Mouse (Mus musculus): ENCODE results near the gene Abl2. TPM values are rescaled to one million over a fixed set of nuclear protein-coding genes. Genes with fewer than 3 reads are reported as not detected.
"Not testable (repeated sequence)": the region's sequence is repeated elsewhere in the genome, so short reads cannot be mapped to it uniquely, and the experiment has no call there.

Gene Abl2
- polyA plus RNA-seq (2015; fragmentation: Nextera tagmentation; extraction: Ambion mirVana): 6.7 and 7.0 TPM in 2 replicates

- H3K4me2 ChIP-seq (replicated peaks): peak within 1 kb of the TSS; percentile 57
- H3K36me3 ChIP-seq: no peaks in the 10 kb centered on the region
- peak within 1 kb of the TSS; percentile 98 for H3K27ac ChIP-seq
- 10% methylated on average over 52 of the region's 60 CpGs for WGBS
- peak within 1 kb of the TSS; percentile 96 for H3K9ac ChIP-seq (replicated peaks)
- H3K4me1 ChIP-seq (replicated peaks): peaks cover 23% of the 10 kb centered on the region
- H3K27me3 ChIP-seq: peaks cover 8% of the 10 kb centered on the region; the same call in 1 of the 2 replicates
- peak within 1 kb of the TSS; percentile 93 for H3K4me3 ChIP-seq (replicated peaks)
- H3K9me3 ChIP-seq: no peaks in the 10 kb centered on the region
- peak; percentile 97 for ATAC-seq
Observed at GRCm38 (mm10) chr1:156558024-156558930, at the start of gene Abl2. TSS of gene Abl2 (plus strand) at chr1:156558786.

- Histone ChIP-seq H3K27ac (no peak overlapping the region), H3K4me3 (replicated peaks) (no peak overlapping the region), H3K9me3 (no peaks in the 10 kb centered on the region), H3K4me2 (replicated peaks) (no peak overlapping the region), H3K27me3 (no peaks in the 10 kb centered on the region), H3K4me1 (replicated peaks) (no peaks in the 10 kb centered on the region), H3K9ac (replicated peaks) (no peak overlapping the region), H3K36me3 (no peaks in the 10 kb centered on the region)
- 86% methylated on average over 3 of the region's 3 CpGs for WGBS
- no peak for ATAC-seq
Observed at GRCm38 (mm10) chr1:156520136-156520780, 38.3 kb upstream of the Abl2 start.

- Histone ChIP-seq H3K27ac (no peak overlapping the region), H3K4me3 (replicated peaks) (no peak overlapping the region), H3K4me1 (replicated peaks) (no peaks in the 10 kb centered on the region), H3K9me3 (no peaks in the 10 kb centered on the region), H3K9ac (replicated peaks) (no peak overlapping the region), H3K36me3 (no peaks in the 10 kb centered on the region), H3K27me3 (no peaks in the 10 kb centered on the region), H3K4me2 (replicated peaks) (0 out of 2 replicates have a peak overlapping the region, but pooled peaks have one; percentile 15)
- no peak for ATAC-seq
- 57% methylated on average over 15 of the region's 15 CpGs for WGBS
Observed at GRCm38 (mm10) chr1:156521796-156522517, 36.6 kb upstream of the Abl2 start.

- WGBS: 95% methylated on average over 22 of the region's 22 CpGs
- H3K27ac ChIP-seq; H3K4me1 ChIP-seq (replicated peaks); H3K9me3 ChIP-seq; H3K36me3 ChIP-seq; H3K4me2 ChIP-seq (replicated peaks); H3K4me3 ChIP-seq (replicated peaks); H3K27me3 ChIP-seq; H3K9ac ChIP-seq (replicated peaks): not testable (repeated sequence)
- ATAC-seq: 0 out of 2 replicates have a peak, but pooled peaks have one; percentile 72
Observed at GRCm38 (mm10) chr1:156523842-156524241, 34.7 kb upstream of the Abl2 start, which contains the start of gene Gm10031. TSS of gene Gm10031 (plus strand) at chr1:156524012.

- not testable (repeated sequence) for H3K9ac ChIP-seq (replicated peaks); H3K36me3 ChIP-seq; H3K27ac ChIP-seq; H3K4me3 ChIP-seq (replicated peaks); H3K9me3 ChIP-seq; H3K27me3 ChIP-seq; H3K4me2 ChIP-seq (replicated peaks); H3K4me1 ChIP-seq (replicated peaks); ATAC-seq
- WGBS: 85% methylated on average over 16 of the region's 16 CpGs
Observed at GRCm38 (mm10) chr1:156532476-156533175, 26.0 kb upstream of the Abl2 start.

GRCm38 (mm10) chr1:156533483-156533882, 25.1 kb upstream of the Abl2 start:
- no peak for ATAC-seq

GRCm38 (mm10) chr1:156533911-156534310, 24.7 kb upstream of the Abl2 start:
- Histone ChIP-seq H3K9me3 (no peaks in the 10 kb centered on the region), H3K9ac (replicated peaks) (no peak overlapping the region), H3K27me3 (no peaks in the 10 kb centered on the region), H3K4me2 (replicated peaks) (no peak overlapping the region), H3K27ac (no peak overlapping the region), H3K4me1 (replicated peaks) (no peaks in the 10 kb centered on the region), H3K4me3 (replicated peaks) (no peak overlapping the region), H3K36me3 (no peaks in the 10 kb centered on the region)
- WGBS: 95% methylated on average over 4 of the region's 4 CpGs
- ATAC-seq: no peak

More at GRCm38 (mm10) chr1:156533483-156533882, 25.1 kb upstream of the Abl2 start:
- no peak overlapping the region for H3K4me3 ChIP-seq (replicated peaks)
- H3K27ac ChIP-seq: no peak overlapping the region
- no peaks in the 10 kb centered on the region for H3K27me3 ChIP-seq
- H3K4me2 ChIP-seq (replicated peaks): no peak overlapping the region
- no peaks in the 10 kb centered on the region for H3K36me3 ChIP-seq
- no peak overlapping the region for H3K9ac ChIP-seq (replicated peaks)
- WGBS: 96% methylated on average over 3 of the region's 3 CpGs
- no peaks in the 10 kb centered on the region for H3K9me3 ChIP-seq
- no peaks in the 10 kb centered on the region for H3K4me1 ChIP-seq (replicated peaks)

- no peak overlapping the region for H3K4me2 ChIP-seq (replicated peaks)
- H3K27ac ChIP-seq: no peak overlapping the region
- no peaks in the 10 kb centered on the region for H3K36me3 ChIP-seq
- H3K9ac ChIP-seq (replicated peaks): no peak overlapping the region
- H3K9me3 ChIP-seq: no peaks in the 10 kb centered on the region
- H3K4me1 ChIP-seq (replicated peaks): no peaks in the 10 kb centered on the region
- no peak overlapping the region for H3K4me3 ChIP-seq (replicated peaks)
- no peak for ATAC-seq
- H3K27me3 ChIP-seq: no peaks in the 10 kb centered on the region
- 59% methylated on average over 2 of the region's 2 CpGs for WGBS
Observed at GRCm38 (mm10) chr1:156537031-156537430, 21.6 kb upstream of the Abl2 start.

GRCm38 (mm10) chr1:156537701-156538100, 20.9 kb upstream of the Abl2 start:
- Histone ChIP-seq H3K4me2 (replicated peaks) (no peak overlapping the region), H3K4me3 (replicated peaks) (no peak overlapping the region), H3K4me1 (replicated peaks) (no peaks in the 10 kb centered on the region), H3K9me3 (no peaks in the 10 kb centered on the region), H3K36me3 (no peaks in the 10 kb centered on the region), H3K9ac (replicated peaks) (no peak overlapping the region), H3K27ac (no peak overlapping the region), H3K27me3 (no peaks in the 10 kb centered on the region)
- ATAC-seq: no peak
- WGBS: 90% methylated on average over 6 of the region's 6 CpGs

GRCm38 (mm10) chr1:156538382-156538781, 20.2 kb upstream of the Abl2 start:
- H3K4me2 ChIP-seq (replicated peaks): no peak overlapping the region
- H3K9me3 ChIP-seq: no peaks in the 10 kb centered on the region
- no peak overlapping the region for H3K27ac ChIP-seq
- 83% methylated on average over 3 of the region's 3 CpGs for WGBS
- no peak overlapping the region for H3K4me3 ChIP-seq (replicated peaks)
- no peaks in the 10 kb centered on the region for H3K36me3 ChIP-seq
- no peak overlapping the region for H3K9ac ChIP-seq (replicated peaks)
- H3K27me3 ChIP-seq: no peaks in the 10 kb centered on the region
- H3K4me1 ChIP-seq (replicated peaks): no peaks in the 10 kb centered on the region
- ATAC-seq: no peak

GRCm38 (mm10) chr1:156539787-156540560, 18.6 kb upstream of the Abl2 start:
- no peak overlapping the region for H3K9ac ChIP-seq (replicated peaks)
- H3K4me1 ChIP-seq (replicated peaks): 0 out of 2 replicates have a peak, but pooled peaks cover 3% of the 10 kb centered on the region
- 40% methylated on average over 4 of the region's 4 CpGs for WGBS
- H3K27me3 ChIP-seq: no peaks in the 10 kb centered on the region
- no peaks in the 10 kb centered on the region for H3K9me3 ChIP-seq
- no peak overlapping the region for H3K27ac ChIP-seq
- no peaks in the 10 kb centered on the region for H3K36me3 ChIP-seq
- H3K4me3 ChIP-seq (replicated peaks): no peak overlapping the region
- ATAC-seq: 0 out of 2 replicates have a peak, but pooled peaks have one; percentile 60
- H3K4me2 ChIP-seq (replicated peaks): no peak overlapping the region

All from midbrain, embryonic 13.5 days (tissue).